Mouse (Mus musculus): ENCODE results near the gene Cdca7l.

Cdca7l gene

GRCm38 (mm10) chr12:117809327-117810017 lies 5.4 kb downstream of the Cdca7l start:
- DNase-seq (ENCODE audit: low spot score) = no peak

- DNase-seq (ENCODE audit: low spot score) = no peak
Measured at GRCm38 (mm10) chr12:117810074-117810473, 6.0 kb downstream of the Cdca7l start.

- no peak for DNase-seq (ENCODE audit: low spot score)
Measured at GRCm38 (mm10) chr12:117820138-117820858, 16.2 kb downstream of the Cdca7l start.

- no peak for DNase-seq (ENCODE audit: low spot score)
Measured at GRCm38 (mm10) chr12:117820859-117821221, 16.8 kb downstream of the Cdca7l start.

- no peak for DNase-seq (ENCODE audit: low spot score)
Measured at GRCm38 (mm10) chr12:117821394-117821793, 17.3 kb downstream of the Cdca7l start.

- no peak for DNase-seq (ENCODE audit: low spot score)
Measured at GRCm38 (mm10) chr12:117828350-117828749, 24.3 kb downstream of the Cdca7l start.

- DNase-seq (ENCODE audit: low spot score) = no peak
Measured at GRCm38 (mm10) chr12:117831351-117831961, 27.4 kb downstream of the Cdca7l start.

- DNase-seq (ENCODE audit: low spot score) = no peak
Measured at GRCm38 (mm10) chr12:117832190-117832589, 28.1 kb downstream of the Cdca7l start.

- DNase-seq (ENCODE audit: low spot score) = no peak
Measured at GRCm38 (mm10) chr12:117834652-117835051, 30.6 kb downstream of the Cdca7l start.

- DNase-seq (ENCODE audit: low spot score) = no peak
Measured at GRCm38 (mm10) chr12:117835371-117835770, 31.3 kb downstream of the Cdca7l start.

GRCm38 (mm10) chr12:117837376-117837775 lies 33.3 kb downstream of the Cdca7l start:
- DNase-seq (ENCODE audit: low spot score) = no peak

- no peak for DNase-seq (ENCODE audit: low spot score)
Measured at GRCm38 (mm10) chr12:117840705-117841104, 36.6 kb downstream of the Cdca7l start.

GRCm38 (mm10) chr12:117842676-117843075 lies 38.6 kb downstream of the Cdca7l start:
- DNase-seq (ENCODE audit: low spot score) = no peak

- peak; percentile 29 for DNase-seq (ENCODE audit: low spot score)
Measured at GRCm38 (mm10) chr12:117843302-117844074, 39.4 kb downstream of the Cdca7l start.

- no peak for DNase-seq (ENCODE audit: low spot score)
Measured at GRCm38 (mm10) chr12:117844075-117844408, 40.0 kb downstream of the Cdca7l start.

- no peak for DNase-seq (ENCODE audit: low spot score)
Measured at GRCm38 (mm10) chr12:117844917-117845316, 40.8 kb downstream of the Cdca7l start.

GRCm38 (mm10) chr12:117848621-117849020 lies 44.5 kb downstream of the Cdca7l start:
- no peak for DNase-seq (ENCODE audit: low spot score)

GRCm38 (mm10) chr12:117850472-117850871 lies 46.4 kb downstream of the Cdca7l start:
- DNase-seq (ENCODE audit: low spot score) = no peak

- DNase-seq (ENCODE audit: low spot score) = peak; percentile 22
Measured at GRCm38 (mm10) chr12:117853316-117853715, 49.2 kb downstream of the Cdca7l start.

- no peak for DNase-seq (ENCODE audit: low spot score)
Measured at GRCm38 (mm10) chr12:117857023-117857422, 52.9 kb downstream of the Cdca7l start.

- DNase-seq (ENCODE audit: low spot score) = no peak
Measured at GRCm38 (mm10) chr12:117857884-117858283, 53.8 kb downstream of the Cdca7l start.

- no peak for DNase-seq (ENCODE audit: low spot score)
Measured at GRCm38 (mm10) chr12:117860840-117861239, 56.8 kb downstream of the Cdca7l start.

- no peak for DNase-seq (ENCODE audit: low spot score)
Measured at GRCm38 (mm10) chr12:117861249-117861648, 57.2 kb downstream of the Cdca7l start.
